Mouse (Mus musculus) urinary bladder, postnatal 0 days (tissue): ENCODE measurements around the gene Ntng1. TPM values are rescaled to one million over a fixed set of nuclear protein-coding genes. Genes with fewer than 3 reads are reported as not detected.

Source experiments
- polyA plus RNA-seq: library from polyadenylated mRNA; unstranded; fragments of >200 nt; fragmentation: Nextera tagmentation; extraction: Ambion mirVana; gene quantifications from 2 replicates; pipeline ENCODE4 v1.2.1, GENCODE M21; 2015

Ntng1 gene
- polyA plus RNA-seq: 3.3 and 4.7 TPM in 2 replicates

GRCm38 (mm10) chr3:110143206-110144061 lies at the start of gene Ntng1:
Ntng1 (minus strand) TSS chr3:110144011.

Other genes with a start within 250 kb of the Ntng1 start
- 9.5 and 9.8 TPM in 2 replicates for gene Prmt6, start 107.0 kb upstream of the Ntng1 start, polyA plus RNA-seq